Mouse (Mus musculus): Measurements from ENCODE around the gene Ino80e. TPM values are rescaled to one million over a fixed set of nuclear protein-coding genes. Genes with fewer than 3 reads are reported as not detected.
A peak's percentile ranks its signal among the peaks of the same experiment; 100 is the strongest.

Gene Ino80e
- total RNA-seq, 4 experiments from 2014 or later = 48.0 to 61.8 (median 51.8) TPM

DNA sequence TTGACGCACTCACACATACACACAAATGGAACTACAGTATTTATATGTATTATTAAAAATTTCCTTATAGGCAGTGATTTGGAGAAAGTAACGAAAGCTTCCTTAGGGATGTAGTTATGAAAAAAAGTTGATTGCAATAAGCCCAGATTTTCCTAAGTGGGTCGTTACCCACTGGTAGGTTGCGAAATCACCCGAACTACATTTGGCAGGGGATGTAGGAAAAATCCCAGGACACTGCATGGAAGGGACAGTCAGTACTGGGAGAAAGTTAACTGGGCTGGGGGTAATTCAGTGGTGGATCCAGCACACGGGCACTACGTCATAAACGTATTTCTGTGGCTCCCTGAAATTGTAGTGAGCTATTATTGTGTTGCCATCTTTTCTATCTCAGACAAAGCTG lies 45.7 kb downstream of the Ino80e start:
- no peak for DNase-seq (ENCODE audit: low spot score in 2 of 2)

DNA sequence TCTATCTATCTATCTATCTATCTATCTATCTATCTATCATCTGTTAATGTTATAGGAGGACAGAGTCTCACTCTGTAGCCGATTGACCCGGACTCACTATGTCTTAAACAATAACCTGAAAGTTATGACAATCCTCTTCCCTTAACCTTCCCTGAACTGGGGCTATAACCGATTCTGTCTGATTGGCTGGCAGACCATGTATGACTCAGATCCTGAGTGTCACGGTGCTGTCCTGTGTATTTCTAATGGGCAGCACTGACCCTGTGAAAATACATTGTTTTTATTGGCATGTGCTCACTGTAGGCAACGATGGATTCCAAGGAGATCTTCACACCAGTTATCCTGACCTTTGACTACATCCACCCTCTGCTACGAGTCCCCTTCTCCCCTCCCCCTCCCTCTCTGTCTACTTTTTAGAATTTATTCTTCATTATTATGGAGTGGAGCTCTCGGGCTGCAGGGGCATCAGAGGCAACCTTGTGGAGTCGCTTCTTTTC lies 46.4 kb downstream of the Ino80e start:
- DNase-seq (ENCODE audit: low spot score in 2 of 2) = no peak

DNA sequence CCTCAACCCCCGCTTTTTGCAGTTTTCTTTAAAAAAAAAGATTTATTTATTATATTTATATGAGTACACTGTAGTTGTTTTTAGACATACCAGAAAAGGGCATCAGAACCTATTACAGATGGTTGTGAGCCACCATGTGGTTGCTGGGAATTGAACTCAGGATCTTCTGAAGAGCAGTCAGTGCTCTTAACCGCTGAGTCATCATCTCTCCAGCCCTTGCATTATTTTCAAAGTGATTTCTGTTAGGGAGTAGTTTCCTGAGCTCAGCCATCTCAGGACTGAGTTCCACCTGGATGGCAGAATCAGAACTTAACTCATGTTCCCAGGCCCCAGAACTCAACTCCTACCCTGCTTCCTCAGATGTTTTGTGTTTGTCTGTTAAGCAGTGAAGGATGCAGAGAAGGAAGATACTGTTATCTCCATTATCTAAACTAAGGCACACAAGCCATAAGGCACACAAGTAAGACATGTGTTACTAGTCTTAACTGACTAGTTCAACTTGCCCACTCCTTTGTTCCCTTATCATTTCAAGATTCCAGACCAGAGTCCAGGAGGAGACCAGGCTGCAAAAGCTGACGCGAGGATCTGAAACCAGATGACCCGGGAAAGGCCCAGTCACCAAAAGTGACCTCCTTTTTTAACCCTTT lies 52.3 kb downstream of the Ino80e start:
- DNase-seq (ENCODE audit: low spot score in 2 of 2) = no peak

DNA sequence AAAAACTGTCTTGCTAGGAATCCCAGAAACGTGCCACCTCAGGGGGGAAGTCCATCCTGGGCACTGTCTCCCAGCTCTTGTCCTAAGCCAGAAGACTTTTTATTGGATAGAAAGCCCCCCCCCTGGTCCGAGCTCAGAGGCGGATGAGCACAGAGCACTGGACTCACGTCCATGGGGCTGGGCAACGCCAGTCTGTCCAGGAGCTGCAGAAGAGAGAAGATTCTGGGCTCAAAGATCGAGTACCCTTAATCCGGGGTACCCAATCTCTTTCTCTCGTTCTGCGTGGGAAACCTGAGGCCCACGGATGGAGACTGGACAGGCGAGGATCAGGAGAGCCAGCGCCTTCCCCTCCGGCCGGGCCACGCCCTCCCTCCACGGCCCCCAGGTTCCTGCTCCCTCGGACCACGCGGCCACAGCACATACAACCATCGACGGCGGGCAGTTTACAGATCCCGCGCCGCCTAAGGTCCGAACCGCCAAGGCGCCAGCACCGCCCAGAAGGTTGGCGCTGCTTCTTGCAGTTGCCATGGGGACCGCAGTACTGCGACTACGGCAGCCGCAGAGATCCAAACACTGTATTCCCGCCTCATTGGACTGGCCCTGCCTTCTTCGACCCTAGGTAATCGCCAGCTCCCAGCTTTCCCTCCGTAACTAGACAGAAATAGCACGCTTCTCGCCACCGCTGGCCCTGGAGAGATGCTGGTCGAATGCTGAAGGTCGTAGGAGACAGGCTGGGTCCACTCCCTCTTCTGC lies 53.3 kb downstream of the Ino80e start:
- DNase-seq (ENCODE audit: low spot score in 2 of 2) = peak; percentile 84 to 85

DNA sequence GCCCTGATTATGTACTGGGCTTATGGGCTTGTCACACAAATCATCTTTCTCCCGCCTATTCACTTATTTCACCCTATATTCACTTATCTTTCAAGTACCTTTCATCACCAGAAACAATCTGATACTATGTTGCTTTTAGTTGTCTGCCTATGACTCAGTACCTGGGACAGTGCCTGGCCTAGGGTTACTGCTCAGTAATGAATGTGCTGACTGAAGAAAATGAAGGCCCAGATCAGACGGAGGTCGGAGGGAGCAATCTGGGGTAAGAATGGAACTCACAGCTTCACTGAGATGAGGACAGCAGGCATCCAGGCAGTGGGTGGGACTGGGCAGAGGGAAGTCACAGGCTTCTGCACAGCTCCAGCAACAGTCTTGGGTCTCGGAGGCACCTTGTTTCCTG lies 54.8 kb downstream of the Ino80e start:
- no peak for DNase-seq (ENCODE audit: low spot score in 2 of 2)

DNA sequence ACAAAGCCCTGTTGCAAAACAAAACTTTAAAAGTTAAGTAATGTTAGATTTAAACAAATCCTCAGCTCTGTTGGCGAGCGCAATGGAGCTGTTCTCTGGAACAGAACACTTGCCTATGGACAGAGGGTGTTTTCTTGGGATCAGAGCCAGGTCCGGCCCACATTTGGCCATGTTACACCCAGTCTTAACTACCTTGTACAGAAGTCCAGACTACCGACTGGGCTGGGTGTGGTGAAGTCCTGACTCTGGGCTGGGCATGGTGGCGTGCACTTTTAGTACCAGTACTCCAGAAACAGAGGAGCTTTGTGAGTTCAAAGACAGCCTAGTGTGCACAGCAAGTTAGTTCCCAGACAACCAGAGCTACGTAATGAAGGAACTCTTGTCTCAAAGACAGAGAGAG lies 55.2 kb downstream of the Ino80e start:
- DNase-seq (ENCODE audit: low spot score in 2 of 2) = no peak

DNA sequence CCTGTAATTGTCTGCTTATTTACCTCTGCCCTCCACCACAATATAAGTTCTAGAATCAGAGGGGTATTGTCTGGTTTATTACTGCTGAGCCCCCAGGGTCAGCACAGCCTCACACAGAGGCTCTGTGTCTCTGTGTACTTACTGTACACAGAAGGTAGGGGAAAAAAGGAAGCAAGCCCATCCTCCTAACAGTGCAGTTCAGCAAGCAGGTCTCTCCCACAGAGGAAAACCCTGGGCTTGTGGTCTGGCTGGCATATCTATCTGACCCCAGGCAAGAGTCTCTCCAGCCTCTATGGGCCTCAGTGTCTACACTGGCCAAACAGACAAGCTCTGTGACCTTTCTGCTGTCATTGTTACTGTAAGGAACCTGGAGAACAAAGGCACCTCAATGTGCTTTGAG lies 58.4 kb downstream of the Ino80e start:
- no peak for DNase-seq (ENCODE audit: low spot score in 2 of 2)

DNA sequence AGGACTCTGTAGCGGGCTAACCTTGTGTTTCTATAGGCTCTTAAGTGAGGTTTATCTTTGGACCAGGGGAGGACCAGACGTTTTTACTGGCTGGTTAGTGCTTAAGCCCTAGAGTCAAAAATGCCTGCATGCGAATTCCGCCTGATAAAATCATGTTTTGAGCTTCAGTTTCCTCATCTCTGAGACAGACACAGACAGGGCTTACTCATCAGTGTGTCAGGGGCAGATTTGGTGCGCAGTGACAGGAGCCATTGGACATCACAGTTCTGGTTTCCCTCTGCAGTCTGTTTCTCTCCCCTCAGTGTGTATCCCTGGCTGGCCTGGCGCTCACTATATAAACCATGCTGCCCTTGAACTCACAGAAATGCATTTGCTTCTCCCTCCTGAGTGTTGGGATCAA lies 59.0 kb downstream of the Ino80e start:
- no peak for DNase-seq (ENCODE audit: low spot score in 2 of 2)

DNA sequence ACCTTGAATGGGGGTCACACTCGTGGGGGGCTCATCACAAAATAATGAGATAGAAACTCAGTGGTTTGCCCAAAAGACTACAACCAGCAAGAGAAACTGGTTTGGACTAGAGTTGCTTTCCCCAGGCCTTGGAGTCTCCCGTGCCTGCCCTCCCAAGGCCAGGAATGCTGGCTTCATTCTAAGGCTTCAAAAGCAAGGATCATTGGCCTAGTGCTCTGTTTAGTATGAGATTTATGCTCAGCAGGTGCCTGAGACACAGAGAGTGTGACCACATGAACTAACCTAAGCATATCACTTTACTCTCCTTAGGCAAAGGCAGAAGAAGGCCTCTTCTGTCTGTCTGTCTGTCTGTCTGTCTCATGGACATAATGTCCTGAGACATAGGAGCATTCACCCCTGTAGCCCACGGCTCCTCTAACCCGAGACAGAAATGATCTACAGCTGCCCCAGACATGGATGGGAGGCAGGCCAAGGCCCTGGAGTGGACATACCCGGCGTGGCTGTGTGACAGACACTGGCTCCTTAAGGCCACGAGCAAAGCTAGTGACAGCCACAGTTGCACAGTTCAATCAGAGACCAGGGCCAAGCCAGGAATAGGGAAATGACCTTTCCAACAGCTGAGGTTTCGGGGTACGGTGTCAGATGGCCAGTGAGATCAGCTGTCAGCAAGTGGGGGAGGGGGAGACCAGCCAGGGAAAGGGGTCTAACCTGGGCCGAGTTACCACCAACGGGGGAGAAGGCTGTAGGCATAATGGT lies 59.9 kb downstream of the Ino80e start:
- DNase-seq (ENCODE audit: low spot score in 2 of 2) = no peak

DNA sequence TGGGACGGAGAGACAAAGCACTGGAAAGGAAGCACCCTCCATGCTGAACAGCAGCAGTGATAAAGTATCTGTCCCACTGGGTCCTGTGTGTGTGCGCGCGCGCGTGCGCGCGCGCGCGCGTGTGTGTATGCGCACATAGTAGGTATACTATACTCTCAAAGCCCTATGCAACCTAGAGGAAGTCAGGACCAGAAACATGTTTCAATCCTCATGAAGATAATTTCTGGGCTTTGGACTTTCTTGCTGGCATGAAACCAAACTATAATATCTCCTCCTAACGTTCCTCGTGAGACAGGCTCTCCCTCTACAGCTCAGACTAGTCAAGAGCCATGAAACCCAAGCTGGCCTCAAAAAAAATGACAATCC lies 61.1 kb downstream of the Ino80e start:
- DNase-seq (ENCODE audit: low spot score in 2 of 2) = no peak

Other genes with a start within 250 kb of the Ino80e start
- 10 to 100 TPM; 15.3 to 22.6 (median 17.7) TPM for gene Nupr1, start 231.5 kb downstream of the Ino80e start, total RNA-seq (2022)
- gene Sgf29, start 213.1 kb downstream of the Ino80e start, total RNA-seq (2022) = 10 to 100 TPM; 28.4 to 39.0 (median 33.6) TPM
- 1 to 10 TPM; 6.3 to 9.0 (median 7.9) TPM for gene Sult1a1, start 185.9 kb downstream of the Ino80e start, total RNA-seq (2022)
- gene Bola2, start 167.0 kb downstream of the Ino80e start, total RNA-seq (2022) = 10 to 100 TPM; 82.1 to 97.0 (median 90.2) TPM
- 10 to 100 TPM; 17.1 to 23.0 (median 19.6) TPM for gene Slx1b, start 166.6 kb downstream of the Ino80e start, total RNA-seq (2022)
- 100 to 1,000 TPM; 132 to 162 (median 149) TPM for gene Coro1a, start 154.6 kb downstream of the Ino80e start, total RNA-seq (2022)
- gene Mapk3, start 102.8 kb downstream of the Ino80e start, total RNA-seq (2022) = 100 to 1,000 TPM; 183 to 207 (median 190) TPM
- gene Gdpd3, start 96.0 kb downstream of the Ino80e start, total RNA-seq (2022) = 1 to 10 TPM; 1.4 to 3.3 (median 2.3) TPM
- 100 to 1,000 TPM; 256 to 289 (median 278) TPM for gene Ypel3, start 85.4 kb downstream of the Ino80e start, total RNA-seq (2022)
- gene Tbx6, start 80.9 kb downstream of the Ino80e start, total RNA-seq (2022) = under 1 TPM; 0.63 to 1.00 (median 0.84) TPM
- 10 to 100 TPM; 48.2 to 56.0 (median 51.2) TPM for gene Ppp4c, start 69.9 kb downstream of the Ino80e start, total RNA-seq (2022)
- gene Fam57b, start 64.7 kb downstream of the Ino80e start, total RNA-seq (2022) = 10 to 100 TPM; 58.1 to 63.4 (median 59.6) TPM
- 1 to 10 TPM in 1 of 4 experiments, not detected in 3; 2.3 TPM for gene 4930451I11Rik, start 30.7 kb downstream of the Ino80e start, total RNA-seq (2022)
- gene Doc2a, start 15.0 kb downstream of the Ino80e start, total RNA-seq (2022) = 10 to 100 TPM; 45.6 to 57.5 (median 53.5) TPM
- gene Hirip3, start 405 bp downstream of the Ino80e start, total RNA-seq (2022) = 10 to 100 TPM; 32.6 to 47.7 (median 40.7) TPM
- gene Taok2, start 22.3 kb upstream of the Ino80e start, total RNA-seq (2022) = 100 to 1,000 TPM; 146 to 153 (median 152) TPM
- gene Tmem219, start 60.5 kb upstream of the Ino80e start, total RNA-seq (2022) = 10 to 100 TPM; 20.8 to 25.4 (median 22.8) TPM
- gene Kctd13, start 66.5 kb upstream of the Ino80e start, total RNA-seq (2022) = 100 to 1,000 TPM; 153 to 158 (median 156) TPM
- gene Asphd1, start 87.2 kb upstream of the Ino80e start, total RNA-seq (2022) = 10 to 100 TPM; 44.4 to 53.4 (median 50.5) TPM
- gene Sez6l2, start 88.2 kb upstream of the Ino80e start, total RNA-seq (2022) = 100 to 1,000 TPM; 419 to 434 (median 424) TPM
- 100 to 1,000 TPM; 175 to 183 (median 179) TPM for gene Cdipt, start 113.5 kb upstream of the Ino80e start, total RNA-seq (2022)
- under 1 TPM in 1 of 4 experiments, not detected in 3; 0.61 TPM for gene Cdiptos, start 113.7 kb upstream of the Ino80e start, total RNA-seq (2022)
- 10 to 100 TPM; 10.9 to 12.6 (median 12.0) TPM for gene Mvp, start 152.2 kb upstream of the Ino80e start, total RNA-seq (2022)
- gene Pagr1b, start 154.1 kb upstream of the Ino80e start, total RNA-seq (2022) = 1 to 10 TPM in 1 of 4 experiments, not detected in 3; 2.5 TPM
- gene Pagr1a, start 155.0 kb upstream of the Ino80e start, total RNA-seq (2022) = 10 to 100 TPM; 13.2 to 34.8 (median 28.4) TPM
- gene Gm42742, start 158.7 kb upstream of the Ino80e start, total RNA-seq (2022) = 10 to 100 TPM; 35.5 to 49.5 (median 45.3) TPM
- gene Prrt2, start 158.8 kb upstream of the Ino80e start, total RNA-seq (2022) = 100 to 1,000 TPM; 191 to 225 (median 213) TPM
- 100 to 1,000 TPM; 167 to 197 (median 191) TPM for gene Maz, start 164.7 kb upstream of the Ino80e start, total RNA-seq (2022)
- gene Kif22, start 180.1 kb upstream of the Ino80e start, total RNA-seq (2022) = 1 to 10 TPM; 2.3 to 7.1 (median 5.3) TPM
- gene Zg16, start 225.0 kb upstream of the Ino80e start, total RNA-seq (2022) = not detected
- gene AI467606, start 229.0 kb upstream of the Ino80e start, total RNA-seq (2022) = 1 to 10 TPM in 3 of 4 experiments, under 1 TPM in 1; 0.97 to 2.6 (median 1.7) TPM

All from left cerebral cortex, adult 8-10 months (tissue).